Mouse (Mus musculus) embryo, embryonic 11 days (tissue): Measurements from ENCODE around the gene Smim26.
"Not testable (repeated sequence)": the region's sequence is repeated elsewhere in the genome, so short reads cannot be mapped to it uniquely, and the experiment has no call there.

ENCODE experiments used
- DNase-seq: peaks from one replicate; pipeline ENCODE4 v3.0.0-alpha.2; 2015

Gene Smim26

GRCm38 (mm10) chr2:144593951-144594651 lies at the start of gene Smim26:
Gene Smim26 (plus strand): TSS chr2:144594054.
- peak; percentile 91 for DNase-seq

GRCm38 (mm10) chr2:144544630-144545029 lies 49.2 kb upstream of the Smim26 start:
- DNase-seq: no peak

- no peak for DNase-seq
These were observed 48.8 kb upstream of the Smim26 start for GRCm38 (mm10) chr2:144545061-144545460.

GRCm38 (mm10) chr2:144545481-144545880 lies 48.4 kb upstream of the Smim26 start:
- no peak for DNase-seq

GRCm38 (mm10) chr2:144547559-144547958 lies 46.3 kb upstream of the Smim26 start:
- no peak for DNase-seq

- DNase-seq: peak; percentile 92
These were observed 43.3 kb upstream of the Smim26 start, which contains the start of gene Rbbp9 for GRCm38 (mm10) chr2:144550529-144550928. Gene Rbbp9 (minus strand): TSS chr2:144550869.

GRCm38 (mm10) chr2:144553905-144554304 lies 39.9 kb upstream of the Smim26 start:
- no peak for DNase-seq

- peak; percentile 50 for DNase-seq
These were observed 38.5 kb upstream of the Smim26 start for GRCm38 (mm10) chr2:144555286-144555819.

GRCm38 (mm10) chr2:144555820-144556552 lies 37.9 kb upstream of the Smim26 start, which contains the start of gene Sec23b:
Gene Sec23b (plus strand): TSS chr2:144556229.
- DNase-seq: peak; percentile 96

- no peak for DNase-seq
These were observed 5.1 kb upstream of the Smim26 start for GRCm38 (mm10) chr2:144588723-144589122.

- not testable (repeated sequence) for DNase-seq
These were observed 818 bp upstream of the Smim26 start for GRCm38 (mm10) chr2:144593036-144593435.

GRCm38 (mm10) chr2:144598006-144598405 lies 4.2 kb downstream of the Smim26 start:
- DNase-seq: no peak

GRCm38 (mm10) chr2:144599831-144600687 lies 6.2 kb downstream of the Smim26 start, which contains the start of gene Dtd1:
Gene Dtd1 (plus strand): TSS chr2:144599897.
- peak; percentile 92 for DNase-seq

GRCm38 (mm10) chr2:144601576-144601975 lies 7.7 kb downstream of the Smim26 start:
- DNase-seq: no peak

GRCm38 (mm10) chr2:144613956-144614355 lies 20.1 kb downstream of the Smim26 start:
- no peak for DNase-seq

- no peak for DNase-seq
These were observed 23.4 kb downstream of the Smim26 start for GRCm38 (mm10) chr2:144617074-144617874.

- no peak for DNase-seq
These were observed 27.6 kb downstream of the Smim26 start for GRCm38 (mm10) chr2:144621491-144621890.

GRCm38 (mm10) chr2:144633551-144633950 lies 39.7 kb downstream of the Smim26 start:
- DNase-seq: no peak

- DNase-seq: no peak
These were observed 40.4 kb downstream of the Smim26 start for GRCm38 (mm10) chr2:144634231-144634630.

GRCm38 (mm10) chr2:144634729-144635128 lies 40.9 kb downstream of the Smim26 start:
- no peak for DNase-seq

GRCm38 (mm10) chr2:144635644-144636320 lies 41.9 kb downstream of the Smim26 start:
- peak; percentile 63 for DNase-seq
